Mouse (Mus musculus) fat pad, adult 2 months (tissue): ENCODE measurements around the gene Bsph1.
"Not testable (repeated sequence)": the region's sequence is repeated elsewhere in the genome, so short reads cannot be mapped to it uniquely, and the experiment has no call there.

Experiments
- DNase-seq: peaks from one replicate; pipeline ENCODE4 v3.0.0-alpha.2; 2011; ENCODE audit warnings: low read depth, low spot score; ENCODE audit errors: extremely low read depth

Gene Bsph1

GRCm38 (mm10) chr7:13450541-13450940, at the start of gene Bsph1:
Gene Bsph1 (plus strand): TSS chr7:13450841.
- not testable (repeated sequence) for DNase-seq

DNA sequence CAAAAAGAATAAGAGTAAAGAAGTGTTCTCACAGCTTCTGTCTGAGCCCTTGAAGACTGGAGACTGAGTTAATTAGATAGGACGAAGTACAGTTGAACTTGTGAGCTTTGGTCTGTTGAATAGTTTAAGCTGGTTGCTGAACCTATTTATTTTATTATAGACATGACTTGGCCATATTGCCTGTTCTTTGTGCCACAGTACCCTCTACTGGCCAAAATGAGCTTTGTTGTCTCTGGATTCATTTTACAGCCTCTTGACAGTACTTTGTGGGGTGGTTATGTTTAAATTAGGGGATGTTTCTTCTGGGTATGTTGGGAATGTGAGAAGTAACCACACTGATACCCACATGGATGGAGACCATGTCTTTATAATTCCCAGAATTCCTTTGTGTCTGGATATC, 60.9 kb downstream of the Bsph1 start:
- DNase-seq, result no peak
